Mouse (Mus musculus) kidney, postnatal 14 days (tissue): ENCODE data around the gene Ppp1r36.

Experiments used
- DNase-seq: peaks from one replicate; pipeline ENCODE4 v3.0.0; 2022; ENCODE audit warnings: mixed read lengths

Ppp1r36 gene

DNA sequence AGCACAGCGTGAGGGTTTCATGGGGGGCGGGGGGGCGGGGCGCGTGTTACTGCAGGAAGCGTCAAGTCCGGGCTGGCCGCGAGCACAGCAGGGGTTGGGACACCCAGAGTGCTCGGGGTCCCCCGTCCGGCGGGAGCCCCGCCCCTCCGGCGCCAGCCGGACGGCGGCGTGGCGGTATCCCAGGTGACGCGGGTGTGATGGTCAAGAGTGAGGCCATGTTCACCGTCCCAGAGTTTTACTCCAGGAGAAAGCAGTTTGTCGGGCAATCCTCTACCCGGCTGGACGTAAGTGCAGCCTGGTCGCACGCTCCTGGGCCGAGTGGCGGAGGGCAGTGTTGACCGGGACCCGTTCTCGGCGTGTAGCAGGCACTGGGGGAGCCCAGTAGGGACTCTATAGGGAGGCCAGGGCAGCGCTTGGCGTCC lies at the start of gene Ppp1r36:
TSS of gene Ppp1r36 (plus strand) at position 106 of the 422 bp plus-strand sequence.
- DNase-seq: peak; percentile 66

DNA sequence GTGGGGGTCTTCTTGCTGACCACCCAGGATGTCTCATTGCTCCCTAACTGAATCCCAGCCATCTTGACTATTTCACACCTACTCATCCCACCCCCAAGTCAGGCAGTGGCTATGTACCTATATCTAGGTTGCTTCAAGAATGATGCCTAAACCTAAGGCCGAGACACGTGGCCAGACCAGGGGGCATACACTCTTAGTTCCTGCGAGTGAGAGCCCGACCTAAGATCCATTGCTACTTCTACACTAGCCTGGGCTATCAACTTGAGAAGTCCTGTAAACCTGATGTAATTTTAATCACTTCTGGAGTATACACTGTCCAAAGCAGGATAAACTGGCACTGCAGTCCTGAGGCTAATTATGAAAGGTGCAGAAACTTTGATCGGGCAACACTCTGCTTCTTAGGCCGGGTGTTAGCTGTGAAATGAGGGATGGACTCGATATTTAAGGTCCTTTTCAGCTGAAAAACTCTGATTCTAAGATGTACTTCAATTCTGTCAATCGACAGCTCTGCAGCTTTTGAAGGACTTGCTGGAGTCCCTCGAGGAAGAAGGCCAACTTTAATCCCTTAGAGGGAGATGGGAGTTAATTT lies 49.0 kb upstream of the Ppp1r36 start:
- no peak for DNase-seq

DNA sequence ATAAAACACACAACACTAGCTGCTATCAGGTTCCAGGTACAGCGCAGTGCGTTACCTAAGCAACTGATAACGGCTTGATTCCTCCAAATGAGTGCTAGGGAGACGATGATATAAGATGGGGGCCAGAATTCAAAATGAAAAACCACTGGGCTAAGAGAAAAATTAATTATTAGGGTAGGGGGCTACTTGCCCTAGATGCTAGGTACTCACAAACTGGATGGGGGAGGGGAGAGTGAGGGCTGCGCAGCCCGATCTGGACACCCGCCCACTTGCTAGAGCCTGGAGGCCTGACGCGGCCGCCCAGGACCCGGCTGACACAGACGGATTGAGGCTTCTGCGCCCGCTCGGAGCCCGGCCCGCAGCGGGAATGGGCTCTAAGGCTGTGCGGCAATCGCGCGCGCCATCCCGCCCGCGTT lies 48.5 kb upstream of the Ppp1r36 start:
- no peak for DNase-seq

DNA sequence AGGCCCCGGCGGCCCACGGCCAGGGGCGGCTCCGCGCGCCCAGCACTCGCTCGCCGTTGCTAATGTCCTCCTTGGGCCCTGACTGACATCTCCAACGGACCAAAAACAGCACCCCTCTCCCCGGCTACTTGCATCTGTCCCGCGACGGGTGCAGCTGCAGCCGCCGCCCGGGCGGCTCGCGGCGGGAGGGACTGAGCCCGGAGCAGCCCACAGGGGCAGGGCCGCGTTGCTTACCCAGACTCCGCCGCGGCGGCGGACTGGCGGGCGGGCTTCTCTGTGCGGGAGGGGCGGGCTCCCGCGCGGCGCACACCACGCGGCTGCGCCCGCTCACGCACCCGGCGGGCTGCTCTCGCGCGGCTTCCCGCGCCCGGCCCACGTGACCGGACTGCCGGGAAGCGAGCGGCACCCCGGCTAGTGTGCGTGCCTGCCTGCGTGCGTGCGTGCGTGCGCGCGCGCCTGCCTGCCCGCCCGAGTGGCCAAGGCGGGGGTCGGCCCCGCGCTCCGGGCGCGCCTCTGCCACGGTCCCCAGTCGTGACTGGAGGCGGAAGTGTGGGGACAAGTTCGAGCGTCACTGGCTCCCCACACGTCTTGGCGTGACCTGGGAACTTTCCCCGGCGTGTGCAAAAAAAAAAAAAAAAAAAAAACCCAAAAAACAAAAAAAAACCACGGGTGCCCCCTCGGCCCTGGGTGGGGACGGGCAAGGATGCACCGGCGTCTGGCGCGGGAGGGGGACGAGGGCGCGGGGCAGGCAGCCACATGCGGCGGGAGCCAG lies 47.9 kb upstream of the Ppp1r36 start, which contains the start of gene Zbtb25:
TSS of gene Zbtb25 (minus strand) at position 397 of the 772 bp plus-strand sequence.
- DNase-seq: peak; percentile 90

DNA sequence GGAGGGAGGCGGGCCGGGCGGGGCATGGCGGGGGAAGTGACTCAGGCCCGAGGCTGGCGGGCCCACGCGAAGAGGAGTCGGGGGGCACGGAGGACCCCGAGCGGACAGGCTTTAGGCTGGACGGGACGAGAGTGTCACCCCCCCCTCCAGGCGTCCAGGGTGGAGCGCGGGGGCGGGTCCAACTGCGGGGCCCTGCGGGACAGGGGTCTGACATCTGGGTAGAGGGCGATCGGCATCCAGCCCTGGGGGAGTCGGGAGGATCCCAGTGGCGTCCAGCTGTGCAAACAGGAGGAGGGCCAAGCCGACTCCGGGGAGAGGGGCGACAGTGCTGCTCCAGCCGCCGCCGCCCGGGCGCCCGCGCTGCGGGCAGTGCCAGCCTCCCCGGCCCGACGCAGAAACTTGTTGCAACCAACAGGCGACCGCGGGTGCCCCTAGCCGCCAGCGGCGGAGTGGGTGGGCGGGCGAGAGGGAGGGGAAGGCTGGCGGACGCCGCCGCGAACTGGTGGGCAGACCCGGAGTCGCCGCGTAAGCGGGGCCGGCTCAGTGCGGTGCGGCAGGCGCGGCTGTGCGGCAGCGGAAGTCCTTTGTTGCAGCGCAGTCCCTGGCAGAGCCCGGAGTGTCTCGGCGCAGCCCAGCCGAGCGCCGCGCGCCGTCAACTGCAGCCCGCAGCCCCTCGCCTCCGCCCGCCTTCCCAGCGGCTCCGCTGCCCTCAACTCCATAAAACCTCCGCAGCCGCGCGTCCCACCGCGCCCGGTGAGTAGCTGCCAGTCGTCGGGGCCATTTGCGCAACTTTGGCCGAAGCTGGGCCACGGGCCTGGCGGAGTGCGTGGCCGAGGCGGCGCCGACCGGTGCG lies 47.1 kb upstream of the Ppp1r36 start, which contains the start of gene Zbtb1:
TSS of gene Zbtb1 (plus strand) at position 289 of the 853 bp plus-strand sequence.
- DNase-seq: peak; percentile 90

DNA sequence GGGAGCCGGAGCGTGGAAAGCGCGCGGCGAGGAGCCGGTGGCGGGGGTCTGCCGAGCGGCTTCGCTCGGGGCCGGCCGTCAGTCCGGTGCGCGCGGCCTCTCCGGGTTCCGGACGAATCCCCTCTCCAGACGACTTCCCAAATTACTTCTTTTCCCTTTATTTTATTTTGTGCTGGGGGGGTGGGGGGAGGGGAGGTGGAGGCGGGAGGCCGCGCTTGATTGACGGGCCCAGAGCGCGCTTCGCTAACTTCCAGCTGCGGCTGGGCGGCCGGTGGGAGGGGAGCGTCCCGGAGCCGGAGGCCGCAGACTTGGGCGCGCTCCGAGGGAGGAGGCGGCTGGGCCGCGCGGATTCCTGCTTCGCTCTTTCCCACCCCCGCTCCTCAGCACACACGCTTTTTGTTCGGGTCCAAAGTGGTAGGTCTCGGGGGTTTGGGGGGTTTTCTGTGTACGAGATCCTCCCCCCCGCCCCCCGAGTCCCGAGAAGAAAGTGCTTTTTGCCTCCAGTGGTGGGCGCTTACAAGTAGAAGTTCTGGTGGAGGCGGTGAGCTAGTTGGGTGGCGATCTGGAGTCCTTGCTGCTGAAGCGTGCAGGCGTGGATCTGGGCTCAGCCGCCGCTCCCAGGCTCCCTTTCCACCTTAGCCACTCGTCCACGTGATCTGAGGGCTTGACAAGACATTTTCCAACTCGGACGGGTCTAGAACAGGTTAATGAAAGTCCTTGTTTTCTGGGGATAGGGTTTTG lies 46.3 kb upstream of the Ppp1r36 start:
- DNase-seq: peak; percentile 89

DNA sequence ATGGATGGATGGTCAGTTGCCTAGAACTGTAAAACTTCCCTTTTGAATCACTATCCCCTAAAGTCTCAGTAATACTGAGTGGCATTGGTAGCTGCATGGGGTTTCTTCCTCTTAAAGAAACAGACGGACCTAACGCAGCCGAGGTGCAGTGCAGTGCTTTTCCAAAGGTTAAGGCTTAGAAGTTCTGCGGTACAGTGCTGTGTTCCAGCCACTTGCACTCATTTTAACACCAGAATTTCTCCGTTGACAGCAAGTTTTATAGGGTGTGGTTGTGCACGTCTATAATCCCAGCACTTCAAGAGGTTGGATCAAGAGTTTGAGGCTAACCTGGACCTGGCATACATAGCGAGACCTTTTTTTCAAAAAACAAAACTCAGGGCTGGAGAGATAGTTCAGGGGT lies 45.3 kb upstream of the Ppp1r36 start:
- DNase-seq: no peak

DNA sequence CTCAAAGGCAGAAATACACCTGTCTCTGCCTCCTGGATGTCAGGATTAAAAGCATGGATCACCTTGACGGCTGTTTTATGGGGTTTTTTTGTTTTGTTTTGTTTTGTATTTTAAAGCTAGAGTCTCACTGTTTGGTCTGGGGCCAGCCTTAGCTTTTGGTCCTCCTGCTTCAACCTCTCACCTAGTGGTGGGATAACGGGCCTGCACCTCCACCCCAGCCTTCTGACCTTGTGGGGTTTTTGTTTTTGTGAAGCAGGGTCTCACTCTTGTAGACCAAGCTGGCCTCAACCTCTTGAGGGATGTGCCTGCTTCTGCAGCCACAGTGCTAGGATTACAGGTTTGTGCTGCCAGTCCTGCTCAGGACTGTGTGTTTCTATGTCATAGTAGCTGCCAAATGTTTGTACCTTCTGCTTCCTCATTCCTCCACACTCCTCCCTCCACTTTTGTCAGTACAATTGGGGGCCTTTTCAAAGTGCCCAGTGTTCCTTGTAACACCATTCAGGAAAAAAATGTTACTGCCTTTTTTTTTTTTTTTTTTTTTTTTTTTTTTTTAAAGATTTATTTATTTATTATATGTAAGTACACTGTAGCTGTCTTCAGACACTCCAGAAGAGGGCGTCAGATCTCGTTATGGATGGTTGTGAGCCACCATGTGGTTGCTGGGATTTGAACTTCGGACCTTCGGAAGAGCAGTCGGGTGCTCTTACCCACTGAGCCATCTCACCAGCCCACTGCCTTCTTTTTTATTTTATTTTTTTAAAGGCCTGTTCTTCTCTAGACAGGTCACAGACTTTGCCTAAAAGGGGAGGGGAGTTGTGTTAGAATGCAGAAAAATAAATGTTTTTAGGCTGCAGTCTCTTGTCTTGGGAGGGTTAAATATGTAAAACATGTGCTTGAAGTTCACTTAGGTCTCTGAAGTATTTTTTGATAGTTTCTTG lies 44.2 kb upstream of the Ppp1r36 start:
- no peak for DNase-seq

DNA sequence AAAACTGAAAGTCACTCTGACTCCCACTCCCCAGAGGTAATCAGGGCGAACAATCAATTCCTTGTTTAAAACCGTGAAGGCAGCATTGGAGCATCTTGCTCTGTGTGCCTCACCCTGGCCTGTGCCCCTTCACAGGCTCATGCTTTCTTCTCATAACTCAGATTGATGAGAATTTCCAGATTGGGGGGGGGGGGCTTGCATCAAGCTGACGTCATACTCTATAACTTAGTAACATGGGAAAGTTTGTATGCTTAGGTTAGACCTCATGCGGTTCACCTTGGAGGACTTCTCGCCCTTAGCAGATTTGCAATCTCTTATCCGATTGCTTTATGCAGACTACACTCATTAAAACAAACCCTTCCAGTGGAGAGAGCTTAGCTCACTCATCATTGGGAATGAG lies 43.3 kb upstream of the Ppp1r36 start:
- DNase-seq: no peak

DNA sequence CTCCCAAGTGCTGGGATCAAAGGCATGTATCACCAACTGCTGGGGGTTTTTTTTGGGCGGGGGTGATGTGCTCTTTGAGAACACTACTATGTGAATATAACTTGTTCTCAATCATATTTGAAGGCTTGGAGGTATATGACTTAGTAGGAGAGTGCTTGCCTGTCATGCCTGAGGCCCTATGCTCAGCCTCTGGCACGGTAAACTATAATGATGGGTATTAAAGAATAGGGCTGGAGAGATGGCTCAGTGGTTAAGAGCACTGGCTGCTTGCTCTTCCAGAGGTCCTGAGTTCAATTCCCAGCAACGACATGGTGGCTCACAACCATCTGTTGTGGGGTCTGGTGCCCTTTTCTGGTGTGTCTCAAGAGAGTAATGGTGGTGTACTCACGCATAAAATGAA lies 42.4 kb upstream of the Ppp1r36 start:
- no peak for DNase-seq

DNA sequence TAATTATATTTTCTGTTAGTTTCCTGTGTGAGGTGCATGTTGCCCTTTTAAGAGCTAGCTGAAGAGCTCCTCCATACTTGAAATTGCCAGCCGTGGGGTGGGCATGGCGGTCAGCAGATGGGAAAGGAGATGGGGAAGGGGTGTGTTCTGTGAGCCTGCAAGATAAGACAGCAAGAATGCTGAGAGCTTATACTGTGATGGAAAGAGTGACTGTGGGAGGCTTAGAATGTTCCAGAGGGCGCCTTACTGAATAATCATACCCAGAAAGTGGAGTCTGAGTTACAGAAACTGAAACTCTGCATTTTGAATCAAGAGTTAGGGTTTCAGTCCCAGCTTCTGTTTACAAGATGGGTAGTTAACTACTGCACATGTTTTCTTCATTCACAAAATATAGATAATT lies 41.8 kb upstream of the Ppp1r36 start:
- no peak for DNase-seq

DNA sequence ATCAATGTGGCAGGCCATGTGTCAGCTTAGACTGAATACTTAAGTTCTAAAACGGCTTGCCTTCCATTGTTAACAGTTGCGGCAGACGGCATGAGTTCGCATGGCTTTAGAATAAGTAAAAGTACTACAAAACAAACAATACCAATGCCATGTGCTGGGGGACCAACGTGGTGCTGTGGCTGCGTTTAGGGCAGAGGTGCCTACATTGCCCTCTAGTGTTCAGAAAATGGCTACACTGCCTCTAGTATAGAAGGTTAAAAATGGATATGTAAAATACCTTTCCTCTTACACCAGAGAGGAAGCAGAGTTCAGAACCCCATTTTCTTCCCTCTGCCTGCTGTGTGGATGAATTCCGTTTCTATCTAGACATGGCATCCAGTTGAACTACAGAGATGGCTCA lies 40.7 kb upstream of the Ppp1r36 start:
- peak; percentile 33 for DNase-seq

DNA sequence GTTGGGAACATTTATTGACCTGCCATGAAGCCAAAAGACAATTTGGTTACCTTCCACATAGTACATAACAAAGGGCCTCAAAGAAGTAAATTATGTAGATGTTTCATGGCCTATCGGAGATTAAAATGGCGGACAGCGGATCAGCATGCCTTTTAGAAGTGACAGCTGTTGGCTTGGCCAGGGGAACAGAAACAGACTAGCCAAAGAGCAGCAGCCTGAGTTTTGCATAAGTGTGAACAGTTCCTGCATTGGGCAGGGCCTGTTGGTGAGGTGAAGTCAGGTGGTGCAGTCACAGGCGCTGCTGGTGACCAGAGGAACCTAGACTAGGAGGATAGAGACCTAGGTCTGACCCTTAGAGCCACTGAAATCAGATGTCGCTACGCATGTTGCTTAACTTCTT lies 40.3 kb upstream of the Ppp1r36 start:
- no peak for DNase-seq

DNA sequence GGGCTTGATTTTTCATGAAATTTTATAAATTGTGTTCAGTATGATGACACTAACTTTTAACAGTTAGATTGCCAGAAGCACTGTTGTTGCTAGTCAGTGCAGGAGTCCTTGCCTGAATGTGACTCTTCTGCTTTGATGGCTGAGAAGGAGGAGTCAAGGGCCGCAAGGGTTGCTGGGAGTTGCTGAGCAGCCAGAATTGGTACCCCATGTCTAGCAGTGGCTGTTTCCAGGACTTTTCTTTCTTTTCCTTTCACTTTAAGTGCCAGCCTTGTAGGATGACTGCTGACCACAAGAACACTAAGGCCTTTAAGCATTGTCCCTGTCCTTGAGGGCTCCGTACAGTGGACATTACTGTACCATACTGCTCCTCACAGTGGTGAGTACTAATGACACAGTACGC lies 39.6 kb upstream of the Ppp1r36 start:
- no peak for DNase-seq

DNA sequence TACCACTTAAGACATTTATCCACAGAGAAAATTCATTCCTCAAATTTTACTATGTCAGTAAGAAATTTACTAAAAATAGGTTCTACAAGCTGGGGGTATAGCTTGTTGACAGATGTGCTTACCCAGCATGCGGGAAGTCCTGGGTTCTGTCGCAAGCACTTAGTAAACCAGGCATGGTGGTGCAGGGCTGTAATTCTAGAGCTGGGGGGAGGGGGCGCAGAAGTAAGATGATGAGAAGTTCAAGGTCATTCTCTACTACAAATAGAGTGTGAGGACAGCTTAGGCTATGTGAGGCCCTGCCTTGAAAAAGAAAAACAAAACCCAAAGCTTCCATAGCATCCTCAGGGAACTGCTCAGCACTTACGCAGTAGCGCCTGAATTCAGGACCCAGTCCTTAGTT lies 38.8 kb upstream of the Ppp1r36 start:
- DNase-seq: no peak

DNA sequence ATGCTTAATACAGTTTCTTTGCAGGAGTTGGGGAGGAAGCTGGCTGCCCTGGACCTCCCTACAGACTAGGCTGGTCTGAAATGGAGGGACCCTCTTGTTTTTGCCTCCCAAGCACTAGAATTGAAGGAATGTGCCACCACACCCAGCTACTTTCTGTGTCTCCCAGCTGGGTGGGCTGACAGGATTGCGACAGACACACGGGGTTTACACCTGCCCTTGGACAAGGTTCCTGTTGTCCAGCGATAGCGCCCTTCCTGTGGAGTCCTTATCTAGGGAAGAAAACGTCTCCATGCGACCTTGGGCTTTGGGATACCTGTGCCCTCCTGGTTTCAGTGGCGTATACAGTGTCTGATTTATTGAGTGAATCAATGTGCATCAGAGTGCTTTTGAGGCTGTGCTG lies 37.2 kb upstream of the Ppp1r36 start:
- no peak for DNase-seq

DNA sequence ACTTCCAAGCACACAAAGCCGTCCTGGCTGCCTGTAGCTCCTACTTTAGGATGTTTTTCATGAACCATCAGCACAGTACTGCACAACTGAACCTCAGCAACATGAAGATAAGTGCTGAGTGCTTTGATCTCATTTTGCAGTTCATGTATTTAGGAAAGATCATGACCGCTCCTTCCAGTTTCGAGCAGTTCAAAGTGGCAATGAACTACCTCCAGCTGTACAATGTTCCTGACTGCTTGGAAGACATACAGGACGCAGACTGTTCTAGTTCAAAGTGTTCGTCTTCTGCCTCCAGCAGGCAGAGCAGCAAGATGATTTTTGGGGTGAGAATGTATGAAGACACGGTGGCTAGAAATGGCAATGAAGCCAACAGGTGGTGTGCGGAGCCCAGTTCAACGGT lies 32.0 kb upstream of the Ppp1r36 start:
- DNase-seq: no peak

DNA sequence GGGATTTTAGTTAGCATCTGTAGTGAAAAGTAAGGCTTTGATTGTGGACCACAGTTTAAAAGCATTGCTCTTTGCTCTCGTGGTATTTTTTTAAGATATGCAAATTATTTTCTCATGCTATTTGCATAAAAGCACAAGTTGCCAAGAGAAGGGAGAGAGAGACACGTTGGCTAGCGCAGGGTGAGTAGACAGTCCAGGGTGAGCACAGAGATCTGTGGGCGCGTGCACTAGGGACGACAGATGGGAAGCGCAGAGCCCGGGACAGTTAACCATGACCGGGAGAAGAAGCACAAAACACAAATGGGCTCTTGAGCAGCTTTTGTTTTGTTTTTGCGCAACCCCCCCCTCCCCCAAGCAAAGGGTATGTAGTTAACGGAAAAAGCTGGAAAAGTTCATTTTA lies 28.5 kb upstream of the Ppp1r36 start:
- no peak for DNase-seq

DNA sequence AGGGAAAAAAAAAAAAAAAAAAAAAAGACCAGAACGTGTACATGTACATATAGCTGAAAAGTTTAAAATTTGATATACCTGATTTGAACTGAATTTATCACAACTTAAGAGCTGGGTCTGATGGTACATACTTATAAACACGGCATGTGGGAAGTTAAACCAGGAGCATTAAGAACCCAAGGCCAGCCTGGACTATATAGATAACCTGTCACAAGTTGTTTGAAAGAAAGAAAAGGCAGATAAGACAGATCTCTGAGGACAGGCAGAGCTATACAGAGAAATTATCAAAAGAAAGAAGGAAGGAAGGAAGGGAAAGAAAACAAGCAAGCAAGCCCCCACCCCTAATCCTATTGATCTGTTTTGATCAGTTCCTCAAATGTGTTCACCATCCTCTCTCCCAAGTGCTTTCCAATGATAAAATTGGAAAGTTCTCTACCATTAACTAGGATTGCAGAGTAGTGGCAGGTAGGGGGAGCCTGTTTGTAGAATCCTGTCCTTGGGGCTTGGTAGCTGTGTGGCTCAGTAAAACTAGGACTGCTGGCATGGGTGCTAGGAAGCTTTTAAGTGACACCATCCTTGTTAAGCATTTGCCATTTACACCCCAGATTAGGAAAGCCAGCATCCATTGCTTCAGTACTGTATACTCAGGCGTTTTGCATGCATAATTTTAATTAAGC lies 25.6 kb upstream of the Ppp1r36 start:
- no peak for DNase-seq

DNA sequence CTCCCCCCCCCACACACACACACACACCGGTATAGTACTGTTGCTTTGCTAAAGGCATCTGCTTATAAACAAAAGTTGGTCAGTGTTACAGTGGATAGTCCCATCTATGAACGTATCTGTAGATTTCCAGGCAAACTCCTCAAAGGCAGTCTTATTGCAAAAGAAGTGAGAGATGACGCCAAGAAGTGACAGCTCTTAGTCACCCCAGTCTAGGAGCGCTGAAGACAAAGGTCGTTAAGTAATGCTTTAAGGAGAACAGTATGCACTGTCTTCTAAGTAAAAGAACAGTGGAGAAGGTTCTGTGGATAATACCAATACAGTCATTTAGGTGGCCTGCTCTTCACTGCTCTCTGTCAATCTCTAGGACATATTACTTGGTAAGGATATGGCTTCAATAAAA lies 24.4 kb upstream of the Ppp1r36 start:
- no peak for DNase-seq

DNA sequence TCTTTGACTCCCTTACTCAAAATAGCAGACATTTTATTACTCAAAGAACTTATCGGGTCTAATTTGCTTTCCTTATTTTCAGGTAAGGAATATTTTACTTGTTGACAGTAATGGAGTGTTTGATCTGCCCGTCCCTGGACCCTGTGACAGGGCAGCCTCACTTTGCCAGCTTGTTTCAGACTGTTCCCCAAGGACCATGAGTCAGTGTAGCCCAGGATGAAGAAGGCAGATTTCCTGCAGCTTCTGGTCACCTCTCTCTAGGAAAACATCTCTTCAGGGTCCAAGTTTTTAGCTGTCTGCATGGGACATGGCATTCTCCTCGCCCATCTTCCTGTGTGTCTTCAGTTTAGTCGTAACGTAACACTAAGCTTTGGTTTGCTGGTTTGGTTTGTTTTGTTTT lies 20.1 kb upstream of the Ppp1r36 start:
- no peak for DNase-seq
